Mouse (Mus musculus) cortical plate, adult 2 months (tissue): ENCODE data around the gene Pax2.

Experiments
- CTCF ChIP-seq: fragments of 200-500 bp; IDR thresholded peaks from 2 replicates; pipeline ENCODE4 v1.5.1; 2011; ENCODE audit warnings: mild to moderate bottlenecking, control low read depth, low read length; ENCODE audit not compliant: insufficient read depth; ENCODE audit errors: extremely low read depth
- POLR2A ChIP-seq: fragments of 200-500 bp; IDR thresholded peaks from 2 replicates; pipeline ENCODE4 v1.6.1; 2011; ENCODE audit warnings: mild to moderate bottlenecking, low read length, control low read depth; ENCODE audit not compliant: insufficient read depth; ENCODE audit errors: extremely low read depth

DNA sequence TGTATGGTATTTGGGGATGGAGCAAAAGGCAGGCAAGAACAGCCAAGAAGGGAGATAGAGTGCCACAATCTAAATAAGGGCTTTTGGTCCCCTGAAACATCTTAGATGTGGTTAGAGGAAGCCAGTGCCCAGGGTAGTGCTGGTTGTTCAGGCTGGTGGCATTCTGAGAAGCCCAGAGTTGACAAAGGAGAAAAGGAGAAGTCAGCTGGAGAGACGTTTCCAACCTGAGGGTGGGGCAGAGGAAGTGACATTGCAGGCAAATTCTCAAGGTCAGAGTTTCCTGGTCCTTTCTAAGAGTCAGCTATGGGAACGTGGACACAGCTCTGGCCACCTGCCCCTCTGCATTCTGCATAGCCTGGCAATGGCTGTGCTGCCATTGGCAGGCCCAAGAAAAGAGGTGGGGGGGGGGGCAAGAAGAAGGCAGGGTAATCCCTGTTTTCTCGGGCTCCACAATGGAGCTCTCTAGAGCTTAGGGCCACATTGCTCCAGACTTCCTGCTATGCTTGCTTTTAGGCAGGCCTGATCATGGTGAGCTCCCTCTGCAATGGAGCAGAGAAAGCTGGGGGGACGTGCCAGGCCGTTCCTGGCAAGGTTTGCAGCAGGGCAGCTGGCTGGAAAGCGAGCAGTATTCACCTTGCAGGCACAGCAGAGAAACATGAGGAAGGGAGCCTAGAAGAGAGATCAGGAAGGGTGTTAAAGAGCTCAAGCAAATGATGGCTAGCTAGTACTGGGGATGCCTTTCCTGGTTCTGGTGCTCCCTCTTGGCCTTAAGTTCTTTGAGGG is 14.6 kb downstream of the Pax2 start:
- TF ChIP-seq CTCF (no peak), POLR2A (no peak)
